Mouse (Mus musculus): ENCODE results near the gene L3mbtl2.

- TF ChIP-seq EP300 (IDR thresholded peaks at IDR 0.05; ENCODE audit: low read depth in 1 of 2, low read length in 2 of 2) (no peak), TAL1 (IDR thresholded peaks at IDR 0.05; ENCODE audit: low read length) (no peak), TBP (IDR thresholded peaks at IDR 0.05; ENCODE audit: low read depth, low read length) (no peak), CTCF (IDR thresholded peaks at IDR 0.05 in 2 of 3, conservative IDR thresholded peaks at IDR 0.05 in 1 of 3; ENCODE audit: control insufficient read depth in 1 of 3, insufficient read depth in 1 of 3, low read depth in 2 of 3, low read length in 3 of 3, poor library complexity in 1 of 3, severe bottlenecking in 1 of 3) (no peak), MAX (IDR thresholded peaks at IDR 0.05; ENCODE audit: low read length) (no peak)
These were observed 408 bp upstream of the L3mbtl2 start for GRCm38 (mm10) chr15:81663281-81663680.
